Mouse (Mus musculus) lung, postnatal 0 days (tissue): ENCODE measurements at regions not wholly inside any gene's neighbourhood (a gene's known extent, or its start where the extent isn't known, plus 50 kb on each side); places are given as distances from the start of the nearest gene placed in this dataset. TPM values are rescaled to one million over a fixed set of nuclear protein-coding genes. Genes with fewer than 3 reads are reported as not detected.

Experiments
- ATAC-seq: fragments of 200-750 bp; cut with Nextera tagmentation; 2 replicates; pipeline ENCODE4 v1.8.0; 2017; ENCODE audit warnings: moderate library complexity
- DNase-seq: peaks from one replicate; pipeline ENCODE4 v3.0.0-alpha.2; 2016; ENCODE audit warnings: low spot score
- H3K27ac ChIP-seq: fragments of 300-500 bp; sonication (generic); 2 replicates; pipeline ENCODE4 v1.5.1; 2014; ENCODE audit warnings: antibody characterized with exemption, mild to moderate bottlenecking, low read length, mixed read lengths
- H3K27me3 ChIP-seq: fragments of 300-500 bp; sonication (generic); replicated peaks from 2 replicates; pipeline ENCODE4 v1.6.1; 2014; ENCODE audit warnings: low read length, mixed read lengths; ENCODE audit not compliant: insufficient read depth
- H3K36me3 ChIP-seq: fragments of 300-500 bp; sonication (generic); 2 replicates; pipeline ENCODE4 v1.6.1; 2014; ENCODE audit warnings: low read length, mixed read lengths; ENCODE audit not compliant: insufficient read depth
- H3K4me1 ChIP-seq: fragments of 300-500 bp; sonication (generic); 2 replicates; pipeline ENCODE4 v1.6.1; 2014; ENCODE audit warnings: antibody characterized with exemption, low read depth, low read length, mixed read lengths; ENCODE audit not compliant: insufficient read depth
- H3K4me2 ChIP-seq: fragments of 300-500 bp; sonication (generic); replicated peaks from 2 replicates; pipeline ENCODE4 v1.6.1; 2014; ENCODE audit warnings: low read depth, mild to moderate bottlenecking, low read length, moderate library complexity, mixed read lengths
- H3K4me3 ChIP-seq: fragments of 300-500 bp; sonication (generic); 2 replicates; pipeline ENCODE4 v1.5.1; 2014; ENCODE audit warnings: low read depth, low read length
- H3K9ac ChIP-seq: fragments of 300-500 bp; sonication (generic); replicated peaks from 2 replicates; pipeline ENCODE4 v1.6.1; 2014; ENCODE audit warnings: low read depth, mild to moderate bottlenecking
- H3K9me3 ChIP-seq: fragments of 300-500 bp; sonication (generic); 2 replicates; pipeline ENCODE4 v1.6.1; 2016; ENCODE audit warnings: low read length, mixed read lengths
- CTCF ChIP-seq: IDR thresholded peaks from 2 replicates; pipeline ENCODE4 v1.5.1; 2016; ENCODE audit warnings: antibody characterized with exemption, mild to moderate bottlenecking
- EP300 ChIP-seq: IDR thresholded peaks from 2 replicates; pipeline ENCODE4 v1.6.1; 2016; ENCODE audit warnings: antibody characterized with exemption, mild to moderate bottlenecking, control low read depth
- WGBS: fragments of 180-500 bp; shearing (Covaris S2); extraction: QIAGEN DNeasy Blood & Tissue Kit; methylation state at CpG from one replicate; pipeline ENCODE4 v1.1.7; 2014; 5-methylcytosine and 5-hydroxymethylcytosine counted together
- microRNA counts: library from miRNA; unstranded; fragments of <30 nt; microRNA quantifications from one replicate; lab custom pipeline; 2015
- microRNA-seq: library from miRNA; unstranded; fragments of <30 nt; microRNA quantifications from one replicate; pipeline ENCODE4, GENCODE M21; 2016

DNA sequence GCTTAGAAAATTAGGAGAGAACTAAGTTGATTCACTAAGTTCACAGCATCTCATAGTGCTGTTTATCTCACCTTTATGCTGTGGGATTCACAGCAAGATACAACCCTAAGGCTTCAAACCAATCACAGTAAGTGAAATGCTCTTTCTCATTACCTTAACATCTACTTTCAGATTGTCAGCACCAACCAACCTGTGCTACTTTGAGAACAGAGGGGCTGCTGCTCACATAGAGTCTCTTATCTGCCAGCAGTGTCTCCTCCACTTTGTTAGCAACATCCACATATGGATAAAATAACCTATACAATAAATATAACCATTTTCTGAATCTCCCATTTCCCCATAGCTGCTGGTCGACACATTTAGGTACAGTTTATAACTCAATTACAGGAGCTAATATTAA is 456.1 kb downstream of the Tecrl start:
- no peak overlapping the region for H3K27ac ChIP-seq
- no peaks in the 10 kb centered on the region for H3K27me3 ChIP-seq
- H3K9me3 ChIP-seq = no peaks in the 10 kb centered on the region
- no peak for DNase-seq
- H3K36me3 ChIP-seq = no peaks in the 10 kb centered on the region
- H3K9ac ChIP-seq = no peak overlapping the region
- no peak overlapping the region for H3K4me3 ChIP-seq
- no peak for TF ChIP-seq EP300
- TF ChIP-seq CTCF = no peak
- no peak for ATAC-seq
- no peak overlapping the region for H3K4me2 ChIP-seq
- WGBS = 78% methylated on average over 1 of the region's 1 CpGs
- no peaks in the 10 kb centered on the region for H3K4me1 ChIP-seq

DNA sequence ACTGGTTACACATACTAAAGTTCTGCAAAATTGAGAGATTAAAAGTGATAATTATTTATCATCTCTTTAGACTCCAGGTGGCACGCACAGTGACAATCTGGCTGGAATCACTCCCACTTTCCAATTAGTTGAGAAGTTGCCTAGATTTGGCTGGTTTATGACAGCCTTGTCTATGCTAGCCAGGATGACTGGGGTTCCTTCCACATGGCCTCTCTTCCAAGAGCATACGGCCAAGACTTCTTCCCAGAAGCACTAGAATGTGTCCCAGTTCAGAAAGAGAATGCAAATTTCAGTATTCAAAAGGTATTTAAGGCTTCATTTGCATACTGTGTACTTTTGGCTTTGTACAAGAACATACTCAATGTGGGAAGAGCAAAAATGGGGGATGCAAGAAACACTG is 456.6 kb downstream of the Tecrl start:
- Histone ChIP-seq H3K4me2 (no peak overlapping the region), H3K4me1 (no peaks in the 10 kb centered on the region), H3K27ac (no peak overlapping the region), H3K27me3 (no peaks in the 10 kb centered on the region), H3K4me3 (no peak overlapping the region), H3K9me3 (no peaks in the 10 kb centered on the region), H3K9ac (no peak overlapping the region), H3K36me3 (no peaks in the 10 kb centered on the region)
- TF ChIP-seq CTCF (no peak), EP300 (no peak)
- DNase-seq (no peak), ATAC-seq (no peak)
- WGBS = 67% methylated on average over 2 of the region's 2 CpGs

GRCm38 (mm10) chr5:82869264-82869663 is 485.7 kb downstream of the Tecrl start:
- Histone ChIP-seq H3K9me3 (no peaks in the 10 kb centered on the region), H3K4me3 (no peak overlapping the region), H3K27me3 (no peaks in the 10 kb centered on the region), H3K9ac (no peak overlapping the region), H3K27ac (no peak overlapping the region), H3K4me2 (no peak overlapping the region), H3K36me3 (no peaks in the 10 kb centered on the region), H3K4me1 (no peaks in the 10 kb centered on the region)
- DNase-seq = no peak
- no peak for ATAC-seq
- TF ChIP-seq EP300 (no peak), CTCF (no peak)
- 69% methylated on average over 2 of the region's 2 CpGs for WGBS

GRCm38 (mm10) chr5:82864347-82864746 is 490.6 kb downstream of the Tecrl start:
- H3K36me3 ChIP-seq = no peaks in the 10 kb centered on the region
- WGBS = 90% methylated on average over 1 of the region's 1 CpGs
- TF ChIP-seq EP300 = no peak
- TF ChIP-seq CTCF = no peak

GRCm38 (mm10) chr5:82825327-82825726 is 529.7 kb downstream of the Tecrl start:
- no peaks in the 10 kb centered on the region for H3K36me3 ChIP-seq
- no peak overlapping the region for H3K4me2 ChIP-seq
- H3K9me3 ChIP-seq = no peaks in the 10 kb centered on the region
- no peak overlapping the region for H3K27ac ChIP-seq
- H3K27me3 ChIP-seq = no peaks in the 10 kb centered on the region
- 62% methylated on average over 4 of the region's 4 CpGs for WGBS
- ATAC-seq (no peak), DNase-seq (no peak)
- TF ChIP-seq CTCF = no peak
- TF ChIP-seq EP300 = no peak
- H3K4me1 ChIP-seq = no peaks in the 10 kb centered on the region
- no peak overlapping the region for H3K9ac ChIP-seq
- H3K4me3 ChIP-seq = no peak overlapping the region

More at GRCm38 (mm10) chr5:82864347-82864746, 490.6 kb downstream of the Tecrl start:
- no peak for ATAC-seq
- no peaks in the 10 kb centered on the region for H3K4me1 ChIP-seq
- no peak for DNase-seq
- H3K4me3 ChIP-seq = no peak overlapping the region
- no peak overlapping the region for H3K9ac ChIP-seq
- H3K4me2 ChIP-seq = no peak overlapping the region
- H3K27me3 ChIP-seq = no peaks in the 10 kb centered on the region
- H3K9me3 ChIP-seq = no peaks in the 10 kb centered on the region
- no peak overlapping the region for H3K27ac ChIP-seq

DNA sequence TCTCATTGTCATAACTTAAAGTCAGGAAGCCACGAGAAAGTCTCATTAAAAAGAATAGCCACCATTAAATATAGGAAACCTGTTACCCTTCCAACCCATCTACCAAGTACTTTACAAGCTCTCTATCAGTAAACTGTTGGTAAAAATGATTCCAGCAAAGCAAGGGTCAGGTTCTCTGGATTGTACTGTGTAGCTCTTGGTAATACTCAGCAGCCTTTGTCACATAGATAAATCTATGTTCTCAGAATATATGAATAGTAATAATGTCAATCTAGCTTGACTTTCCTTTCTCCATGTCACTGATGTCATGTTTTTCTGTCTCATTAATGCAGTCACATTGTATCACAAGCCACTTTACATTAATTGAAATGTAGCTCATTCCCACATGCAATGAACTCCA is 561.8 kb downstream of the Tecrl start:
- no peaks in the 10 kb centered on the region for H3K4me1 ChIP-seq
- no peaks in the 10 kb centered on the region for H3K36me3 ChIP-seq
- no peak overlapping the region for H3K4me3 ChIP-seq
- H3K9ac ChIP-seq = no peak overlapping the region
- no peaks in the 10 kb centered on the region for H3K27me3 ChIP-seq
- WGBS = 58% methylated on average over 1 of the region's 1 CpGs
- no peaks in the 10 kb centered on the region for H3K9me3 ChIP-seq
- DNase-seq (no peak), ATAC-seq (no peak)
- TF ChIP-seq CTCF = no peak
- H3K27ac ChIP-seq = no peak overlapping the region
- no peak overlapping the region for H3K4me2 ChIP-seq

MicroRNAs encoded in the stretch of these regions (microRNA counts, 519-probe panel; counts per million panel counts)
- microRNA mmu-miR-1187 (lab: Ali Mortazavi, UCI) = not detected

Small RNAs in the stretch of these regions (microRNA-seq; reads per million reads assigned to microRNA genes)
- gene Mir1187 = not detected
